Mouse (Mus musculus) stomach, postnatal 0 days (tissue): ENCODE measurements around the gene Ptgis.

Experiments
- CTCF ChIP-seq: IDR thresholded peaks from 2 replicates; pipeline ENCODE4 v1.5.1; 2016; ENCODE audit warnings: antibody characterized with exemption, low read depth, mild to moderate bottlenecking, moderate library complexity
- EP300 ChIP-seq: optimal IDR thresholded peaks from 2 replicates; pipeline ENCODE3; 2016; ENCODE audit warnings: antibody characterized with exemption

GRCm38 (mm10) chr2:167280986-167281310 is 40.5 kb upstream of the Ptgis start:
- TF ChIP-seq EP300 (no peak), CTCF (no peak)
